ENCODE assay signal across 8 mouse cellular contexts in genomic region chr8:95293172-95293571, GRCm38 (mm10). TPM values are rescaled to one million over a fixed set of nuclear protein-coding genes. Genes with fewer than 3 reads are reported as not detected.
DNase-seq lines count a peak whose midpoint lies in the region; ATAC-seq and TF ChIP-seq lines count a peak whose summit lies in the region.

No protein-coding gene starts in this region.

- intact Hi-C loops in gastrocnemius, postnatal 36 days (cut with DNase I): no loop called here

- no peak overlapping the region for H3K4me2 ChIP-seq in embryonic facial prominence, embryonic 11.5 days (ENCODE audit: low read depth, low read length)
- H3K4me2 ChIP-seq in lung, postnatal 0 days (replicated peaks; ENCODE audit: low read depth, low read length): peak overlapping the region; percentile 53

- TF ChIP-seq CTCF in brain, embryonic 14.5 days (IDR thresholded peaks at IDR 0.05; ENCODE audit: borderline replicate concordance, extremely low read depth, insufficient read depth, insufficient read length): no peak
- no peak for TF ChIP-seq CTCF in lung, postnatal 0 days (IDR thresholded peaks at IDR 0.05)

- 76% methylated on average over 11 of the region's 11 CpGs for WGBS in embryonic facial prominence, embryonic 11.5 days
- 77% methylated on average over 11 of the region's 11 CpGs for WGBS in embryonic facial prominence, embryonic 10.5 days
- WGBS in lung, postnatal 0 days: 50% methylated on average over 11 of the region's 11 CpGs

- no peaks in the 10 kb centered on the region for H3K4me1 ChIP-seq in embryonic facial prominence, embryonic 11.5 days (ENCODE audit: control insufficient read depth, insufficient read depth, low read length)
- H3K4me1 ChIP-seq in embryonic facial prominence, embryonic 10.5 days: peaks cover 9% of the 10 kb centered on the region
- no peaks in the 10 kb centered on the region for H3K4me1 ChIP-seq in lung, postnatal 0 days (ENCODE audit: insufficient read depth, low read depth, low read length)

- no peak overlapping the region for H3K9ac ChIP-seq in embryonic facial prominence, embryonic 11.5 days (replicated peaks; ENCODE audit: low read length)
- no peak overlapping the region; the same call in 1 of the 2 replicates for H3K9ac ChIP-seq in lung, postnatal 0 days (replicated peaks; ENCODE audit: low read depth)

- no peaks in the 10 kb centered on the region for H3K36me3 ChIP-seq in embryonic facial prominence, embryonic 11.5 days (replicated peaks; ENCODE audit: control insufficient read depth, insufficient read depth, low read depth, low read length)
- H3K36me3 ChIP-seq in embryonic facial prominence, embryonic 10.5 days (replicated peaks): no peaks in the 10 kb centered on the region
- no peaks in the 10 kb centered on the region for H3K36me3 ChIP-seq in lung, postnatal 0 days (ENCODE audit: insufficient read depth, low read length)

- H3K27ac ChIP-seq in embryonic facial prominence, embryonic 11.5 days (replicated peaks; ENCODE audit: low read depth, low read length): no peak overlapping the region
- no peak overlapping the region for H3K27ac ChIP-seq in embryonic facial prominence, embryonic 10.5 days (replicated peaks)
- H3K27ac ChIP-seq in lung, postnatal 0 days (ENCODE audit: low read length): peak overlapping the region; percentile 80

- DNase-seq in embryonic facial prominence, embryonic 11.5 days (ENCODE audit: low spot score): peak; percentile 13
- no peak for DNase-seq in embryonic facial prominence, embryonic 10.5 days (ENCODE audit: low spot score)
- peak; percentile 26 for DNase-seq in brain, embryonic 14.5 days (ENCODE audit: low read depth)
- peak; percentile 86 to 91 for DNase-seq in gastrocnemius, postnatal 36 days
- peak; percentile 78 to 84 for DNase-seq in kidney, adult 8-10 months
- DNase-seq in lung, postnatal 0 days (ENCODE audit: low spot score): peak; percentile 80
- DNase-seq in testis, postnatal 10 days (ENCODE audit: low spot score): peak; percentile 93
- DNase-seq in thymus, adult 18-20 months: no peak

- H3K9me3 ChIP-seq in embryonic facial prominence, embryonic 11.5 days (replicated peaks; ENCODE audit: control insufficient read depth, low read length): no peaks in the 10 kb centered on the region
- no peaks in the 10 kb centered on the region for H3K9me3 ChIP-seq in embryonic facial prominence, embryonic 10.5 days
- no peaks in the 10 kb centered on the region for H3K9me3 ChIP-seq in lung, postnatal 0 days (ENCODE audit: low read length)

- no peaks in the 10 kb centered on the region for H3K27me3 ChIP-seq in embryonic facial prominence, embryonic 11.5 days (ENCODE audit: control insufficient read depth, insufficient read depth, low read length)
- H3K27me3 ChIP-seq in embryonic facial prominence, embryonic 10.5 days (replicated peaks; ENCODE audit: low read depth, poor library complexity, severe bottlenecking): no peaks in the 10 kb centered on the region
- H3K27me3 ChIP-seq in lung, postnatal 0 days (replicated peaks; ENCODE audit: insufficient read depth, low read length): no peaks in the 10 kb centered on the region

- no peak for TF ChIP-seq POLR2A in brain, embryonic 14.5 days (IDR thresholded peaks at IDR 0.05; ENCODE audit: borderline replicate concordance, extremely low read depth, insufficient read depth, insufficient read length, poor library complexity, severe bottlenecking)

- no peak overlapping the region for H3K4me3 ChIP-seq in embryonic facial prominence, embryonic 11.5 days (ENCODE audit: low read depth, low read length)
- H3K4me3 ChIP-seq in embryonic facial prominence, embryonic 10.5 days: no peak overlapping the region
- H3K4me3 ChIP-seq in lung, postnatal 0 days (ENCODE audit: low read depth, low read length): peak overlapping the region; percentile 33

- no peak for TF ChIP-seq EP300 in lung, postnatal 0 days (IDR thresholded peaks at IDR 0.05)

- no peak for ATAC-seq in embryonic facial prominence, embryonic 11.5 days (replicated peaks; ENCODE audit: insufficient number of reproducible peaks, low FRiP score, low TSS enrichment, low read depth)
- peak; percentile 79 for ATAC-seq in lung, postnatal 0 days

RNA-seq across cellular contexts. Expression of gene Cngb1, which starts 13.2 kb away (rescaled TPM):
- 0.10 and 0.32 TPM in 2 replicates for polyA plus RNA-seq in embryonic facial prominence, embryonic 11.5 days (2014; fragmentation: Nextera tagmentation; extraction: Ambion mirVana)
- not detected in 2 replicates for polyA plus RNA-seq in embryonic facial prominence, embryonic 10.5 days (2016; fragmentation: Nextera tagmentation; extraction: Ambion mirVana)
- 0.35 and 0.53 TPM in 2 replicates for polyA plus RNA-seq in brain, embryonic 14.5 days (2012; rRNA removed)
- under 1 TPM; 0.27 to 0.51 TPM for total RNA-seq in gastrocnemius, postnatal 36 days (2021)
- polyA plus RNA-seq in lung, postnatal 0 days (2015; fragmentation: Nextera tagmentation; extraction: Ambion mirVana): 3.3 and 4.0 TPM in 2 replicates

RNA-seq across cellular contexts. Expression of gene Tepp, which starts 17.2 kb away (rescaled TPM):
- not detected in 2 replicates for polyA plus RNA-seq in embryonic facial prominence, embryonic 11.5 days (2014; fragmentation: Nextera tagmentation; extraction: Ambion mirVana)
- polyA plus RNA-seq in embryonic facial prominence, embryonic 10.5 days (2016; fragmentation: Nextera tagmentation; extraction: Ambion mirVana): not detected in 2 replicates
- 0.83 and 1.7 TPM in 2 replicates for polyA plus RNA-seq in brain, embryonic 14.5 days (2012; rRNA removed)
- total RNA-seq in gastrocnemius, postnatal 36 days (2021): not detected
- polyA plus RNA-seq in lung, postnatal 0 days (2015; fragmentation: Nextera tagmentation; extraction: Ambion mirVana): 1.3 and 2.1 TPM in 2 replicates

RNA-seq across cellular contexts. Expression of gene Zfp319, which starts 38.6 kb away (rescaled TPM):
- polyA plus RNA-seq in embryonic facial prominence, embryonic 11.5 days (2014; fragmentation: Nextera tagmentation; extraction: Ambion mirVana): 6.6 and 7.2 TPM in 2 replicates
- polyA plus RNA-seq in embryonic facial prominence, embryonic 10.5 days (2016; fragmentation: Nextera tagmentation; extraction: Ambion mirVana): 11.5 and 12.4 TPM in 2 replicates
- polyA plus RNA-seq in brain, embryonic 14.5 days (2012; rRNA removed): 25.9 and 33.4 TPM in 2 replicates
- total RNA-seq in gastrocnemius, postnatal 36 days (2021): 1 to 10 TPM; 3.1 to 3.3 TPM
- 5.9 and 6.0 TPM in 2 replicates for polyA plus RNA-seq in lung, postnatal 0 days (2015; fragmentation: Nextera tagmentation; extraction: Ambion mirVana)

RNA-seq across cellular contexts. Expression of gene Usb1, which starts 38.9 kb away (rescaled TPM):
- 36.5 and 37.6 TPM in 2 replicates for polyA plus RNA-seq in embryonic facial prominence, embryonic 11.5 days (2014; fragmentation: Nextera tagmentation; extraction: Ambion mirVana)
- polyA plus RNA-seq in embryonic facial prominence, embryonic 10.5 days (2016; fragmentation: Nextera tagmentation; extraction: Ambion mirVana): 42.2 and 47.0 TPM in 2 replicates
- polyA plus RNA-seq in brain, embryonic 14.5 days (2012; rRNA removed): 39.3 and 54.8 TPM in 2 replicates
- total RNA-seq in gastrocnemius, postnatal 36 days (2021): 1 to 10 TPM; 4.4 to 5.7 TPM
- polyA plus RNA-seq in lung, postnatal 0 days (2015; fragmentation: Nextera tagmentation; extraction: Ambion mirVana): 33.8 and 39.2 TPM in 2 replicates

RNA-seq across cellular contexts. Expression of gene Mmp15, which starts 58.9 kb away (rescaled TPM):
- 8.9 and 9.9 TPM in 2 replicates for polyA plus RNA-seq in embryonic facial prominence, embryonic 11.5 days (2014; fragmentation: Nextera tagmentation; extraction: Ambion mirVana)
- polyA plus RNA-seq in embryonic facial prominence, embryonic 10.5 days (2016; fragmentation: Nextera tagmentation; extraction: Ambion mirVana): 11.3 and 12.5 TPM in 2 replicates
- polyA plus RNA-seq in brain, embryonic 14.5 days (2012; rRNA removed): 20.7 and 34.4 TPM in 2 replicates
- 10 to 100 TPM; 14.3 to 17.8 TPM for total RNA-seq in gastrocnemius, postnatal 36 days (2021)
- 25.8 and 26.0 TPM in 2 replicates for polyA plus RNA-seq in lung, postnatal 0 days (2015; fragmentation: Nextera tagmentation; extraction: Ambion mirVana)

Comparison
In these comparisons a context has a peak if more than half of its experiments do, and no peak if none do; other contexts are left out.
1. DNase-seq: peak in embryonic facial prominence, embryonic 11.5 days (single experiment), brain, embryonic 14.5 days (single experiment), gastrocnemius, postnatal 36 days (2 of 2), kidney, adult 8-10 months (2 of 2), lung, postnatal 0 days (single experiment) and testis, postnatal 10 days (single experiment); none in embryonic facial prominence, embryonic 10.5 days (single experiment) and thymus, adult 18-20 months (0 of 2).